Mouse (Mus musculus) bone marrow, adult 2 months (tissue): ENCODE data around the gene Gfer.

Experiments used
- CTCF ChIP-seq: fragments of 200-500 bp; IDR thresholded peaks from 2 replicates; pipeline ENCODE4 v1.5.1; 2011; ENCODE audit warnings: low read length, control low read depth; ENCODE audit not compliant: control insufficient read depth, insufficient read depth
- POLR2A ChIP-seq: fragments of 200-500 bp; IDR thresholded peaks from 2 replicates; pipeline ENCODE4 v1.6.1; 2011; ENCODE audit warnings: low read depth, mild to moderate bottlenecking, control low read depth, low read length, borderline replicate concordance; ENCODE audit not compliant: control insufficient read depth

GRCm38 (mm10) chr17:24647493-24647892 lies 48.5 kb downstream of the Gfer start:
- TF ChIP-seq CTCF = no peak
- no peak for TF ChIP-seq POLR2A
